8 mouse cellular contexts compared by ENCODE assay signal in the genomic region with DNA sequence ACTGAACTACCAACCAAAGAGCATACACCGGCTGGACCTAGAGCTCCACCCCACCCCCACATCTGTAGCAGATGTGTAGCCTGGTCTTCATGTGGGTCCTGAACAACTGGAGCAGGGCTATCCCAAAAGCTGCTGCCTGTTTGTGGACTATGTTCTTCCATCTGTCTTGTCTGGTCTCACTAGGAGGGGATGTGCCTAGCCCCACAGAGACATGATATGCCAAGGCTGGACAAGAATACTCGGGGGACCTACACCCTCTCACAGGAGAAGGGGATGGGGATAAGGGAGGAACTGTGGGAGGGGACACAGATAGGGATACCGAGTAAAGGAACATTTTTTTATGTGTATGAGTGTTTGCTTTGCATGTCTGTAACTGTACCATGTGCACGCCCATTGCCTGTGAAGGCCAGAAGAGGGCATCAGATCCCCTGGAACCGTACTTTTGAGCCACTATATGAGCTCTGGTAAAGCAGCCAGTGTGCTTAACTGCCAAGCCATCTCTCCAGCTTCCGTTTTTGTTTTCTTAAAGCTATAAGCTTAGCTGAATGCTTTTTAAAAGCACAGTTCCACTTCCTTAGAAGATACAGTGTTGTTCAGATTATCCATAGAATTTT. TPM values are rescaled to one million over a fixed set of nuclear protein-coding genes. Genes with fewer than 3 reads are reported as not detected.
A peak's percentile ranks its signal among the peaks of the same experiment; 100 is the strongest.
DNase-seq lines count a peak whose midpoint lies in the region; ATAC-seq and TF ChIP-seq lines count a peak whose summit lies in the region.

No protein-coding gene starts in this region.

- no peak overlapping the region for H3K9ac ChIP-seq in heart, adult 2 months (ENCODE audit: low read depth, low read length)
- no peak overlapping the region for H3K9ac ChIP-seq in hindbrain, embryonic 11.5 days (ENCODE audit: low read depth, low read length)

- intact Hi-C loops in heart, adult 2 months (cut with DNase I): loop anchor here (1.0 to 2.0 kb wide), 2 partner anchors 122 to 155 kb away; no protein-coding TSS in a partner anchor
- intact Hi-C loops in heart, postnatal 25 days (cut with DNase I): loop anchor here (1.0 kb wide), 2 partner anchors 122 to 154 kb away; no protein-coding TSS in a partner anchor

- no peaks in the 10 kb centered on the region for H3K9me3 ChIP-seq in hindbrain, embryonic 11.5 days (ENCODE audit: control insufficient read depth, low read length)

- WGBS in heart, adult 2 months: 23% methylated on average over 6 of the region's 6 CpGs
- 40% methylated on average over 6 of the region's 6 CpGs for WGBS in hindbrain, embryonic 11.5 days

- H3K4me1 ChIP-seq in heart, adult 2 months (ENCODE audit: control insufficient read depth, insufficient read depth, low read length): no peaks in the 10 kb centered on the region
- peaks cover 2% of the 10 kb centered on the region; the same call in 1 of the 2 replicates for H3K4me1 ChIP-seq in embryonic fibroblast, embryonic 13.5 days (ENCODE audit: control insufficient read depth, insufficient read depth, low read length)
- no peaks in the 10 kb centered on the region for H3K4me1 ChIP-seq in hindbrain, embryonic 11.5 days (replicated peaks; ENCODE audit: control insufficient read depth, insufficient read depth, low read length)

- no peaks in the 10 kb centered on the region for H3K79me2 ChIP-seq in heart, adult 2 months (replicated peaks; ENCODE audit: control insufficient read depth, insufficient read depth, low read length)

- DNase-seq in heart, adult 2 months: peak; percentile 60 to 64
- no peak for DNase-seq in heart, postnatal 25 days (ENCODE audit: low spot score)
- DNase-seq in adrenal gland, postnatal 36 days: peak; percentile 51 to 60
- DNase-seq in hindbrain, embryonic 11.5 days (ENCODE audit: low spot score): peak; percentile 57
- peak; percentile 62 for DNase-seq in layer of hippocampus, adult 9-11 months
- DNase-seq in lung, postnatal 36 days: peak; percentile 86
- peak; percentile 80 for DNase-seq in splenic B cell, adult 2 months (ENCODE audit: low read depth, low spot score)

- TF ChIP-seq CTCF in heart, adult 2 months (IDR thresholded peaks at IDR 0.05): peak; percentile 91
- peak; percentile 75; the same call in 1 of the 2 replicates for TF ChIP-seq CTCF in embryonic fibroblast, embryonic 13.5 days (IDR thresholded peaks at IDR 0.05; ENCODE audit: borderline replicate concordance, insufficient read depth, low read length)

- H3K4me2 ChIP-seq in hindbrain, embryonic 11.5 days (replicated peaks; ENCODE audit: low read depth, low read length): no peak overlapping the region

- no peak for ATAC-seq in hindbrain, embryonic 11.5 days (ENCODE audit: low FRiP score)

- no peak overlapping the region for H3K4me3 ChIP-seq in heart, adult 2 months
- no peak overlapping the region for H3K4me3 ChIP-seq in embryonic fibroblast, embryonic 13.5 days (ENCODE audit: insufficient read depth, low read length)
- no peak overlapping the region for H3K4me3 ChIP-seq in hindbrain, embryonic 11.5 days (ENCODE audit: low read depth, low read length)

- no peak for TF ChIP-seq POLR2A in heart, adult 2 months (IDR thresholded peaks at IDR 0.05; ENCODE audit: insufficient read depth, low read depth, low read length)
- TF ChIP-seq POLR2A in embryonic fibroblast, embryonic 13.5 days (IDR thresholded peaks at IDR 0.05; ENCODE audit: low read depth, low read length): no peak

- no peaks in the 10 kb centered on the region for H3K36me3 ChIP-seq in heart, adult 2 months (ENCODE audit: control insufficient read depth, insufficient read depth, low read length)
- no peaks in the 10 kb centered on the region for H3K36me3 ChIP-seq in hindbrain, embryonic 11.5 days (ENCODE audit: control insufficient read depth, insufficient read depth, low read length)
- H3K36me3 ChIP-seq in splenic B cell, adult 2 months (ENCODE audit: control insufficient read depth, insufficient read depth, low read length, poor library complexity, severe bottlenecking): no peaks in the 10 kb centered on the region

- H3K27me3 ChIP-seq in heart, adult 2 months (ENCODE audit: control insufficient read depth, insufficient read depth, low read length): no peaks in the 10 kb centered on the region
- H3K27me3 ChIP-seq in hindbrain, embryonic 11.5 days (ENCODE audit: control insufficient read depth, insufficient read depth, low read length): no peaks in the 10 kb centered on the region
- no peaks in the 10 kb centered on the region for H3K27me3 ChIP-seq in splenic B cell, adult 2 months (ENCODE audit: control insufficient read depth, insufficient read depth, low read length, poor library complexity, severe bottlenecking)

- TF ChIP-seq EP300 in heart, adult 2 months (IDR thresholded peaks at IDR 0.05; ENCODE audit: insufficient read depth, low read depth, low read length): peak; percentile 66; the same call in 1 of the 2 replicates

- no peak overlapping the region for H3K27ac ChIP-seq in heart, adult 2 months
- no peak overlapping the region for H3K27ac ChIP-seq in embryonic fibroblast, embryonic 13.5 days (ENCODE audit: insufficient read depth, low read length)
- H3K27ac ChIP-seq in hindbrain, embryonic 11.5 days (ENCODE audit: low read depth, low read length): no peak overlapping the region

RNA-seq across cellular contexts. Expression of a gene that starts 31.0 kb away (rescaled TPM):
- not detected for total RNA-seq in heart, adult 2 months (2021)
- polyA plus RNA-seq in heart, adult 2 months (2012; rRNA removed): not detected in 2 replicates
- total RNA-seq in heart, postnatal 25 days (2021): not detected
- total RNA-seq in adrenal gland, postnatal 36 days (2021): not detected
- not detected in 2 replicates for polyA plus RNA-seq in embryonic fibroblast, embryonic 13.5 days (2011; ENCODE audit: insufficient read length, low read depth, missing spikeins)
- not detected in 2 replicates for polyA plus RNA-seq in hindbrain, embryonic 11.5 days (2014; fragmentation: Nextera tagmentation; extraction: Ambion mirVana)

RNA-seq across cellular contexts. Expression of a gene that starts 37.0 kb away (rescaled TPM):
- 100 to 1,000 TPM; 132 to 142 TPM for total RNA-seq in heart, adult 2 months (2021)
- 77.1 and 81.6 TPM in 2 replicates for polyA plus RNA-seq in heart, adult 2 months (2012; rRNA removed)
- total RNA-seq in heart, postnatal 25 days (2021): 100 to 1,000 TPM; 149 to 151 TPM
- total RNA-seq in adrenal gland, postnatal 36 days (2021): 100 to 1,000 TPM; 201 to 212 TPM
- polyA plus RNA-seq in embryonic fibroblast, embryonic 13.5 days (2011; ENCODE audit: insufficient read length, low read depth, missing spikeins): 233 and 249 TPM in 2 replicates
- 49.7 and 62.9 TPM in 2 replicates for polyA plus RNA-seq in hindbrain, embryonic 11.5 days (2014; fragmentation: Nextera tagmentation; extraction: Ambion mirVana)

RNA-seq across cellular contexts. Expression of a gene that starts 48.1 kb away (rescaled TPM):
- total RNA-seq in heart, adult 2 months (2021): not detected
- not detected in 2 replicates for polyA plus RNA-seq in heart, adult 2 months (2012; rRNA removed)
- total RNA-seq in heart, postnatal 25 days (2021): not detected
- total RNA-seq in adrenal gland, postnatal 36 days (2021): not detected
- polyA plus RNA-seq in embryonic fibroblast, embryonic 13.5 days (2011; ENCODE audit: insufficient read length, low read depth, missing spikeins): not detected in 2 replicates
- polyA plus RNA-seq in hindbrain, embryonic 11.5 days (2014; fragmentation: Nextera tagmentation; extraction: Ambion mirVana): not detected in 2 replicates
